Mouse (Mus musculus): ENCODE measurements around the gene Aes. TPM values are rescaled to one million over a fixed set of nuclear protein-coding genes. Genes with fewer than 3 reads are reported as not detected.

Gene Aes
- polyA plus RNA-seq, 1 experiment from 2014 or later, result 683 TPM

DNA sequence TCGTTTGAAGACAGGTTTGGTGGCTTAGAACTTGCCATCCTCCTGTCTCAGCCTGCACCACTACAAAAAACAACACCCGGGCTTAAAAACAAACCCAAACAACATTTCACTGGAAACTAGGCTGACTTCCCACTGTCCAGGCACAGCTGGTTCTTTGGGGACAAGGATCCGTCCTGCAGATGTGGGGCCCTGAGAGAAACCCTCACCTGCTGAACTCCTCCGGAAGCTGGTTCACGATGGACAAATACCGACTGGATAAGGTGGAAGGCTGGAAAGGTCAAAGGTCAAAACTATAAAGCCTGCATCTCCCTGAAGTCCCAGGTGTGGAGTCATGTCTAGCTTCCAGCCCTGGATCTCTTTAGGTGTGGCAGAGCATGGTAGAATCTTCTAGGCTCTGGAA lies 39.6 kb downstream of the Aes start:
- H3K4me2 ChIP-seq (ENCODE audit: low read length), result no peak overlapping the region
- no peak for ATAC-seq
- H3K9ac ChIP-seq (replicated peaks; ENCODE audit: low read depth, low read length), result no peak overlapping the region
- peaks cover 43% of the 10 kb centered on the region for H3K4me1 ChIP-seq (replicated peaks; ENCODE audit: control insufficient read depth, insufficient read depth, low read length)
- H3K36me3 ChIP-seq (ENCODE audit: control insufficient read depth, insufficient read depth), result no peaks in the 10 kb centered on the region
- WGBS, result 56% methylated on average over 6 of the region's 6 CpGs
- H3K4me3 ChIP-seq (replicated peaks; ENCODE audit: low read length), result no peak overlapping the region
- H3K27me3 ChIP-seq (replicated peaks; ENCODE audit: control insufficient read depth, insufficient read depth, low read length), result peaks cover 24% of the 10 kb centered on the region
- H3K9me3 ChIP-seq (ENCODE audit: control insufficient read depth, low read length), result no peaks in the 10 kb centered on the region
- H3K27ac ChIP-seq (ENCODE audit: low read length), result no peak overlapping the region

DNA sequence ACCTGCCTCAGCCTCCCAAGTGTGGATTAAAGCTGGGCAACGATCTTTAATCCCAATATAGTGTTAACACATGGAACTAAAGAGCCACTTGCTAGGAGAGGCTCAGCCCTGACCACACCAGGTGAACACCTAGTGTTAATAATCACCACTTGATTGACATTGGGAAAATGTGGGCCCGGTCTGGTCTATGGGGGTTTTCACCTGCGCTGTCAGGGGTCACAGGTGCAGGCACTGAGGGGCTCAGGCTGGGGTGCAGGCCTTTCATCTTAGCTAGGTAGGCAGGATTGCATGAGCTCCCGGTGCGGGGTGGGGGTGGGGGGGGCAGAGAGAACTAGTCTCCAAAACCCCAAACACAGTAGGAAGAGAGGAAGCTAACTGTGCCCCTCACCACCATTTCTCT lies 40.3 kb downstream of the Aes start:
- Histone ChIP-seq H3K9me3 (ENCODE audit: control insufficient read depth, low read length) (no peaks in the 10 kb centered on the region), H3K36me3 (ENCODE audit: control insufficient read depth, insufficient read depth) (no peaks in the 10 kb centered on the region), H3K9ac (replicated peaks; ENCODE audit: low read depth, low read length) (no peak overlapping the region), H3K27ac (ENCODE audit: low read length) (no peak overlapping the region), H3K27me3 (replicated peaks; ENCODE audit: control insufficient read depth, insufficient read depth, low read length) (peaks cover 21% of the 10 kb centered on the region), H3K4me3 (replicated peaks; ENCODE audit: low read length) (no peak overlapping the region), H3K4me2 (ENCODE audit: low read length) (no peak overlapping the region), H3K4me1 (replicated peaks; ENCODE audit: control insufficient read depth, insufficient read depth, low read length) (peaks cover 43% of the 10 kb centered on the region)
- WGBS, result 81% methylated on average over 5 of the region's 5 CpGs
- ATAC-seq, result no peak

DNA sequence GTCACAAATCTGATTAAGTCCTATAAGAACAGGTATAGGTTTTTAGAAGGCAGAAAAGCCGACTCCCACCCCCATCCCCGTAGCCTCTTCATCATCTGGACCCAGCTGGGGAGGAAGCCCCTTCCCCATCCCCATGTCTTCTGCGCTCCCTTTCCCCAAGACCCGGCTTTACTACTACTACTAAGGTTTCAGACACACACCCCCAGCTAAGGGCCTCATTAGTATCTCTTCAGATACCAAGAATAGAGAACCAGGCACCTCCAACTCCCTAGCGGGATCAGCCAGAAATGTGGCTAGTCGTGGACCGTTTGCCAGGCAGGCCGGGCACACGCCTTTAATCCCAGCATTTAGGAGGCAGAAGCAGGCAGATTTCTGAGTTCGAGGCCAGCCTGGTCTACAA lies 40.8 kb downstream of the Aes start:
- Histone ChIP-seq H3K4me2 (ENCODE audit: low read length) (no peak overlapping the region), H3K27ac (ENCODE audit: low read length) (no peak overlapping the region), H3K9me3 (ENCODE audit: control insufficient read depth, low read length) (no peaks in the 10 kb centered on the region), H3K36me3 (ENCODE audit: control insufficient read depth, insufficient read depth) (no peaks in the 10 kb centered on the region), H3K4me3 (replicated peaks; ENCODE audit: low read length) (no peak overlapping the region), H3K9ac (replicated peaks; ENCODE audit: low read depth, low read length) (no peak overlapping the region), H3K27me3 (replicated peaks; ENCODE audit: control insufficient read depth, insufficient read depth, low read length) (peaks cover 19% of the 10 kb centered on the region), H3K4me1 (replicated peaks; ENCODE audit: control insufficient read depth, insufficient read depth, low read length) (peaks cover 46% of the 10 kb centered on the region)
- ATAC-seq, result no peak
- 51% methylated on average over 10 of the region's 10 CpGs for WGBS

DNA sequence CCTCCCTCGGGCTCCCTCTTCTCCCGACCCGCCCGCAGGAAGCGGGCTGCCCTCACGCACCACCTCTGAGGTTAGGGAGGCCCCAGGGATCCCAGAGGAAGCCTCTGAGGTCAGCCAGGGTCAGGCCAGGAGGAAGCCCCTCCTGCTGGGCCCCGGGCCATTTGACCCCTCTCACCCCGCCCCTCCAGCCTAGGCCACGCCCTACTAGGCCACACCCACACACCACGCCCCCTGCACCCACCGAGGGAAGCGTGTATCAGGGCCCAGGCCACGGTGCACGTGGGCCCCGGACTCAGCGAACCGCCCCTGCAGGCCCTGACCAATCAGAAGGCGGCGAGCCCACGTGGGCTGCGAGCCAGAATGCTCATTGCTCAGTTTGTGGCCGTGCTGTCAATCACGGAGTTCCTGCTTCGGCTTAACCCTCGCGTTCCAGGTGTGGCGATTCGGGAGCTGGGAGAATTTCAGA lies 41.5 kb downstream of the Aes start, which contains the start of gene Tle6:
TSS of gene Tle6 (minus strand) at position 336 of the 466 bp plus-strand sequence.
- Histone ChIP-seq H3K4me3 (replicated peaks; ENCODE audit: low read length) (peak within 1 kb of the TSS; percentile 29), H3K9me3 (ENCODE audit: control insufficient read depth, low read length) (no peaks in the 10 kb centered on the region), H3K4me1 (replicated peaks; ENCODE audit: control insufficient read depth, insufficient read depth, low read length) (peaks cover 45% of the 10 kb centered on the region), H3K36me3 (ENCODE audit: control insufficient read depth, insufficient read depth) (no peaks in the 10 kb centered on the region), H3K4me2 (ENCODE audit: low read length) (peak within 1 kb of the TSS; percentile 57), H3K27ac (ENCODE audit: low read length) (no peak within 1 kb of the TSS), H3K27me3 (replicated peaks; ENCODE audit: control insufficient read depth, insufficient read depth, low read length) (peaks cover 17% of the 10 kb centered on the region), H3K9ac (replicated peaks; ENCODE audit: low read depth, low read length) (no peak within 1 kb of the TSS)
- 0% methylated on average over 28 of the region's 28 CpGs for WGBS
- ATAC-seq, result peak; percentile 64

DNA sequence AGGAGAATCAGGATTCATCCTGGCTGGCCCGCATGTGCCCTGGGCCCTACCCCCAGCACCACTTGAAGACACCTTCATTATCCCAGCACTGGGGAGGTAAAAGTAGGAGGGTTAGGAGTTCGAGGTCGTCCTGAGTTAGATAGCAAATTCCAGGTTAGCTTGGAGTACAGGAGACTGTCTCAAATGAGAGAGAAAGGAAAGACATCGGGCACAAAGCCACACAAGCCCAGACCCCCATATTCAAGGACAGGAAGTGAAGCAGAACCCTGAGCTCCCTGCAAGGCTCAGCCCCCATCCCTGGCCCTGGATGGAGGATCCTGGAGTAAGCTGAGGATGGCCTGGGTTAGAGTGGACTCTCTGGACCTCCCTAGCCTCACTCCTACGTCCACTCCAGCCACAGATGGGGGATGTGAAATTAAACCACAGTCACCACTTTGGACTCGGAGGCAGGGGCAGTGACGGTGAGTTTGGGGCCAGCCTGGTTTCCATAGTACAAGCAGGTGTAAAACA lies 42.2 kb downstream of the Aes start:
- H3K4me2 ChIP-seq (ENCODE audit: low read length), result peak overlapping the region; percentile 57
- no peaks in the 10 kb centered on the region for H3K9me3 ChIP-seq (ENCODE audit: control insufficient read depth, low read length)
- ATAC-seq, result no peak
- H3K27ac ChIP-seq (ENCODE audit: low read length), result no peak overlapping the region
- no peak overlapping the region for H3K9ac ChIP-seq (replicated peaks; ENCODE audit: low read depth, low read length)
- no peak overlapping the region for H3K4me3 ChIP-seq (replicated peaks; ENCODE audit: low read length)
- H3K36me3 ChIP-seq (ENCODE audit: control insufficient read depth, insufficient read depth), result no peaks in the 10 kb centered on the region
- 18% methylated on average over 7 of the region's 7 CpGs for WGBS
- H3K27me3 ChIP-seq (replicated peaks; ENCODE audit: control insufficient read depth, insufficient read depth, low read length), result peaks cover 12% of the 10 kb centered on the region; the same call in 1 of the 2 replicates
- peaks cover 40% of the 10 kb centered on the region for H3K4me1 ChIP-seq (replicated peaks; ENCODE audit: control insufficient read depth, insufficient read depth, low read length)

DNA sequence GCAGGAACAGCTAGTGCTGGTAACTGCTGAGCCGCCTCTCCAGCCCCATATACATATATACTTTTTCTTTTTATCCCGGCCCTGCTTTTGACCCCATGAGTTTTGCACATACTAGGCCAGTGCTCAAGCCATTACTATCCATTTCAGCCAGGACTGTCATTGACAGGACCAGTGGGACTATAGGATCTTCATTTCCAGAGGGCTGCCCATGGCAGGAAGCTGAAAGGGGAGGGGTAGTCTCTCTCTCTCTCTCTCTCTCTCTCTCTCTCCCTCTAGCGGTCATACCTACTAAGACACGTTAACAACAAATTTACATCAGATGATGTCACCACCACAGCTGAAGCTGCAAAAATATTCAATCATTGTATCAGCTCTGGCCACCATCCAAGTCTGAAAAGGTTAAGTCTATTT lies 43.5 kb downstream of the Aes start:
- H3K4me1 ChIP-seq (replicated peaks; ENCODE audit: control insufficient read depth, insufficient read depth, low read length), result peaks cover 34% of the 10 kb centered on the region
- peaks cover 10% of the 10 kb centered on the region; the same call in 1 of the 2 replicates for H3K27me3 ChIP-seq (replicated peaks; ENCODE audit: control insufficient read depth, insufficient read depth, low read length)
- H3K4me2 ChIP-seq (ENCODE audit: low read length), result no peak overlapping the region
- no peak for ATAC-seq
- no peak overlapping the region for H3K4me3 ChIP-seq (replicated peaks; ENCODE audit: low read length)
- no peak overlapping the region for H3K9ac ChIP-seq (replicated peaks; ENCODE audit: low read depth, low read length)
- H3K27ac ChIP-seq (ENCODE audit: low read length), result no peak overlapping the region
- no peaks in the 10 kb centered on the region for H3K36me3 ChIP-seq (ENCODE audit: control insufficient read depth, insufficient read depth)
- H3K9me3 ChIP-seq (ENCODE audit: control insufficient read depth, low read length), result no peaks in the 10 kb centered on the region
- 20% methylated on average over 4 of the region's 4 CpGs for WGBS

DNA sequence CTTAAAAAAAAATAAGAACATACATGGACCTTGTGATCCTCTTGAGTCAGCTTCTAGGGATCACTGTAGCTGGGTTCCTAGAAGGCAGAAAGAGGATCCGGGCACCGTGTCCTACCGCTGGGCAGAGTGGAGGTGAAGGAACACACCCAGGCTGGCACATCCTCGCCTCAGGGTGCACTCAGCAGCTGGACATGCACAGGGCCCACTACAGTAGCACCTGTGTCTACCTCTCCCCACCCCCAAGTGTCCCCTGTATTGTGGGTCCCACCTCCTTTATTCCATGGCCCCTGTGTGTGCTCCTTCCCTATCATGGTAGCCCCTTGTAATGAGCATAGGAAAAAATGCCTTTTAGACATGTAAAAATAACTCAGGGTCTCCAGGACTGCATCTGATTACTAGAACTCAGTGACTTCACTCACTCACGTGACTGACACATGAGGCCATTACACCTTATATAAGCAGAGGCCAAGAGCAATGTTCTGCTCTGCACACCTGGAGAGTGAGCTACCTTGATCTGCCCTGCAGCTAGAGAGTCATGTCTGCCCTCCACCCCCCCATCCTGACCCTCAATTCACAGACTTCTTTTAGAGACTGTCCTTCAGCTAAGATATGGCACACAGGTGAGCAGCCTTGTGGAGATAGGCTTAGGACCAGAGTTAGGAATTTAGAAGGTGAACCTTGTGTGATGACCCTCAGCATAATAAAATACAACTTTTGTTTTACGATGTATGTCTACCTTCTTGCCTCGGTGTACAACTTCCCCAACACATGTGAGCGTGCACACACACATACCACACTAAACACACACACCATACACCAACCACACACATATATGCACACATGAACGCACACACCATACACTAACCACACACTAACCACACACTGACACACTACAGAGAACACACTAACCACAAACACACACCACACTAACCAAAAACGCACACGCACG lies 45.0 kb downstream of the Aes start:
- H3K4me3 ChIP-seq (replicated peaks; ENCODE audit: low read length), result 0 out of 2 replicates have a peak overlapping the region, but pooled peaks have one; percentile 8
- WGBS, result 84% methylated on average over 12 of the region's 12 CpGs
- H3K4me2 ChIP-seq (ENCODE audit: low read length), result peak overlapping the region; percentile 39
- H3K36me3 ChIP-seq (ENCODE audit: control insufficient read depth, insufficient read depth), result no peaks in the 10 kb centered on the region; the same call in 1 of the 2 replicates
- peaks cover 33% of the 10 kb centered on the region for H3K4me1 ChIP-seq (replicated peaks; ENCODE audit: control insufficient read depth, insufficient read depth, low read length)
- H3K9me3 ChIP-seq (ENCODE audit: control insufficient read depth, low read length), result no peaks in the 10 kb centered on the region
- H3K9ac ChIP-seq (replicated peaks; ENCODE audit: low read depth, low read length), result no peak overlapping the region
- peak; percentile 1; the same call in 1 of the 2 replicates for ATAC-seq
- H3K27me3 ChIP-seq (replicated peaks; ENCODE audit: control insufficient read depth, insufficient read depth, low read length), result peaks cover 4% of the 10 kb centered on the region; the same call in 1 of the 2 replicates
- H3K27ac ChIP-seq (ENCODE audit: low read length), result no peak overlapping the region; the same call in 1 of the 2 replicates

DNA sequence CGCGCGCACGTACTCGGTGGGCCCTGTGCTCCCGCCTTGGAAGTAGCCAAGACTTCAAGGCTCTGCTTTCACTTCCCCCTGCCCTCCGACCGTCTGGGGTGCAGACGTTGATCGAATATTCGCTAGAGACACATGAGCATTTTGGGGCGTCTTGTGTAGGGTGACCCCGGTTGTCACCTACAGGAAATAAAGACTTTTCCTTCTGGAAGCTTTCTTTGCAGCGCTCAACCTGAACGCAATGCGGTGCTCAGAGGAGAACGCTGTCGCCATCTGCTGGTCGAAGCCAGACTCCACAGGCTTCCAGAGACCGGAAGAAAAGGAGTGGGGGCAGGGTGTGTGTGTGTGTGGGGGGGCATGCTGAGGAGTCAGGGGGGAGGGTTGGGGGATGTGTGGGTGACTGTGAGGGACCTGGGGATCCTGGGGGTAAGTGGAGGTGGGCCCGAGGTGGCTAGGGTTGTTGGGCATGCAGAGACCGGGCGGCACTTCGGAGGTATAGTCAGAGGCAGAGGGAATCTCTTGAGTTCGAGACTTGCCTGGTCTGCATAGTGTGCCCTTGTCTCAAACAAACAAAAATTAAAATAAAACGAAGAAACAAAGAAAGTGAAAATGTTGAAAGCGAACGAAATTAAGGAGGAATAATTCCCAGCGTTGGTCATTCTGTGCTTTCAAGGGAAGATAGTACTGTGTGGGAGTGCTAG lies 45.8 kb downstream of the Aes start:
- peaks cover 33% of the 10 kb centered on the region for H3K4me1 ChIP-seq (replicated peaks; ENCODE audit: control insufficient read depth, insufficient read depth, low read length)
- 17% methylated on average over 29 of the region's 29 CpGs for WGBS

DNA sequence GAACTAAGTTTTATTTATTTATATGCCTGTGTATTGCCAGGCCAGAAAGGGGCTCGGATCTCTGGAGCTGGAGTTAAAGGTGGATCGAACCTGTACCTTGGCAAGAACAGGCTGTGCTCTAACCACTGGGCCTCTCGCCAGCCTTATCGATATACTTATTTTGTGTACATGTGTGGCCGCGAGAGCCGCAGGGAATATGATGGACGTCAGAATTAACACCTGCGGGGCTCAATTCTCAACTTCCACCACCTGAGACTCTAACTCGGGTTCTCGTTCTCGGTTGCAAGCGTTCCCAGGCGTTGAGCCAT lies 46.3 kb downstream of the Aes start:
- peak; percentile 15 for ATAC-seq
- Histone ChIP-seq H3K4me2 (ENCODE audit: low read length) (peak overlapping the region; percentile 70), H3K9me3 (ENCODE audit: control insufficient read depth, low read length) (no peaks in the 10 kb centered on the region), H3K4me1 (replicated peaks; ENCODE audit: control insufficient read depth, insufficient read depth, low read length) (peaks cover 31% of the 10 kb centered on the region), H3K9ac (replicated peaks; ENCODE audit: low read depth, low read length) (peak overlapping the region; percentile 61), H3K27me3 (replicated peaks; ENCODE audit: control insufficient read depth, insufficient read depth, low read length) (peaks cover 3% of the 10 kb centered on the region; the same call in 1 of the 2 replicates), H3K36me3 (ENCODE audit: control insufficient read depth, insufficient read depth) (no peaks in the 10 kb centered on the region; the same call in 1 of the 2 replicates), H3K4me3 (replicated peaks; ENCODE audit: low read length) (peak overlapping the region; percentile 67), H3K27ac (ENCODE audit: low read length) (peak overlapping the region; percentile 93)
- 3% methylated on average over 14 of the region's 14 CpGs for WGBS

More for the DNA sequence above, 45.8 kb downstream of the Aes start:
- Histone ChIP-seq H3K9me3 (ENCODE audit: control insufficient read depth, low read length) (no peaks in the 10 kb centered on the region), H3K27me3 (replicated peaks; ENCODE audit: control insufficient read depth, insufficient read depth, low read length) (peaks cover 3% of the 10 kb centered on the region; the same call in 1 of the 2 replicates), H3K4me3 (replicated peaks; ENCODE audit: low read length) (peak overlapping the region; percentile 67), H3K27ac (ENCODE audit: low read length) (peak overlapping the region; percentile 93), H3K4me2 (ENCODE audit: low read length) (peak overlapping the region; percentile 70), H3K36me3 (ENCODE audit: control insufficient read depth, insufficient read depth) (no peaks in the 10 kb centered on the region; the same call in 1 of the 2 replicates), H3K9ac (replicated peaks; ENCODE audit: low read depth, low read length) (peak overlapping the region; percentile 61; the same call in 1 of the 2 replicates)
- ATAC-seq, result peak; percentile 38

All from forebrain, embryonic 16.5 days (tissue).